Mouse (Mus musculus) CH12.LX (cell line): ENCODE results near the gene Cwh43.

Experiments
- CHD1 ChIP-seq: IDR thresholded peaks from 2 replicates; pipeline ENCODE4 v1.6.1; 2012; ENCODE audit warnings: low read depth, low read length, improper control_type of control experiment, inconsistent platforms
- CTCF ChIP-seq, 2 experiments: IDR thresholded peaks in 1 of 2; conservative IDR thresholded peaks in 1 of 2; 2 replicates each; pipeline ENCODE4 v1.5.1; 2011 to 2012; ENCODE audit warnings: low read depth in 2 of 2, low read length in 2 of 2, improper control_type of control experiment in 1 of 2, inconsistent platforms in 1 of 2, mild to moderate bottlenecking in 1 of 2, moderate library complexity in 1 of 2
- EP300 ChIP-seq: IDR thresholded peaks from 2 replicates; pipeline ENCODE4 v1.6.1; 2011; ENCODE audit warnings: low read length, improper control_type of control experiment
- HCFC1 ChIP-seq: IDR thresholded peaks from 2 replicates; pipeline ENCODE4 v1.6.1; 2012; ENCODE audit warnings: low read depth, mild to moderate bottlenecking, inconsistent platforms, low read length, improper control_type of control experiment
- IRF4 ChIP-seq: IDR thresholded peaks from 2 replicates; pipeline ENCODE4 v1.6.1; 2014; ENCODE audit warnings: low read depth, mild to moderate bottlenecking, inconsistent platforms, low read length, improper control_type of control experiment
- KAT2A ChIP-seq: IDR thresholded peaks from 2 replicates; pipeline ENCODE4 v1.6.1; 2012; ENCODE audit warnings: low read length, improper control_type of control experiment, inconsistent platforms; ENCODE audit not compliant: insufficient replicate concordance
- MAX ChIP-seq: IDR thresholded peaks from 2 replicates; pipeline ENCODE4 v1.6.1; 2011; ENCODE audit warnings: low read length, improper control_type of control experiment
- MXI1 ChIP-seq: IDR thresholded peaks from 2 replicates; pipeline ENCODE4 v1.6.1; 2011; ENCODE audit warnings: mild to moderate bottlenecking, low read depth, low read length, improper control_type of control experiment
- MYC ChIP-seq: IDR thresholded peaks from 2 replicates; pipeline ENCODE4 v1.6.1; 2011; ENCODE audit warnings: low read depth, mild to moderate bottlenecking, improper control_type of control experiment, low read length
- POLR2A ChIP-seq: IDR thresholded peaks from 2 replicates; pipeline ENCODE4 v1.6.1; 2011; ENCODE audit warnings: low read depth, mild to moderate bottlenecking, improper control_type of control experiment, low read length
- POLR2AphosphoS2 ChIP-seq: IDR thresholded peaks from 2 replicates; pipeline ENCODE4 v1.6.1; 2011; ENCODE audit warnings: low read depth, low read length, improper control_type of control experiment
- RCOR1 ChIP-seq: conservative IDR thresholded peaks from 2 replicates; pipeline ENCODE4 v1.6.1; 2012; ENCODE audit warnings: low read depth, mild to moderate bottlenecking, inconsistent platforms, low read length, improper control_type of control experiment
- TBP ChIP-seq: conservative IDR thresholded peaks from 2 replicates; pipeline ENCODE4 v1.6.1; 2011; ENCODE audit warnings: low read depth, low read length, improper control_type of control experiment
- ZNF384 ChIP-seq: IDR thresholded peaks from 2 replicates; pipeline ENCODE4 v1.6.1; 2012; ENCODE audit warnings: low read depth, low read length, improper control_type of control experiment, inconsistent platforms

DNA sequence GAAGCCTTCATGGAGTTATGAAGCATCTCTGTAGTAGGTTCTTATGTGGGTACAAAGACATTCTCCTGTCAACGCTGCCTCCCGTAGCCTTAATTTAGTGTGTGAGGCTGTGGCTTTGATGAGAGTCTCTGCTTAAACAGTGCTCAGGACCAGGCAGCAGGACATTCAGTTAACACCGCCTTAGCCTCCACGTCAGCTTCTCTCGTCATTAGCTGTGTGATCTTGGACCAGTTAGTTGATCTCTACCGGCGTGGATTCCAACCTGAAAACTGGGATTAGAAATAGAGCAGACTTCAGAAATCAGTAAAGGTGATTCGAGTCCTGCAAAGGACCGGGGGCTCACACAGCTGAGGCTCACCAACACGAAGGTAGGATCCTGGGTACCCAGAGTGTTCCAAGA lies 8.3 kb downstream of the Cwh43 start:
- no peak for TF ChIP-seq CHD1
- TF ChIP-seq CTCF (conservative IDR thresholded peaks at IDR 0.05 in 1 of 2, IDR thresholded peaks at IDR 0.05 in 1 of 2; ENCODE audit: low read depth in 2 of 2, low read length in 2 of 2): no peak
- TF ChIP-seq HCFC1: no peak
- TF ChIP-seq MXI1: no peak
- TF ChIP-seq ZNF384: no peak
- no peak for TF ChIP-seq POLR2A
- no peak for TF ChIP-seq MAX
- no peak for TF ChIP-seq TBP
- TF ChIP-seq EP300: no peak
- no peak for TF ChIP-seq RCOR1
- no peak for TF ChIP-seq KAT2A
- no peak for TF ChIP-seq POLR2AphosphoS2
- no peak for TF ChIP-seq IRF4
- no peak for TF ChIP-seq MYC
